In genomic region chr2:170258367-170258766, GRCm38 (mm10) we compare ENCODE assay signal across 14 mouse cellular contexts.
DNase-seq lines count a peak whose midpoint lies in the region; ATAC-seq lines count a peak whose summit lies in the region.
"Had no signal": no experiment of that assay in that cellular context is flagged by ENCODE, and none has a peak within 500 bp of the region (broad histone marks: within the 10 kb centered on the region; RNA-seq: fewer than 3 reads in every experiment).

No protein-coding gene starts in this region.

- no peaks in the 10 kb centered on the region for H3K27me3 ChIP-seq in kidney, embryonic 14.5 days (ENCODE audit: control insufficient read depth, insufficient read depth, low read length)
- H3K27me3 ChIP-seq in kidney, embryonic 15.5 days: no peaks in the 10 kb centered on the region
- H3K27me3 ChIP-seq in forebrain, embryonic 16.5 days (replicated peaks; ENCODE audit: control insufficient read depth, insufficient read depth, low read length): no peaks in the 10 kb centered on the region
- H3K27me3 ChIP-seq: heart, embryonic 13.5 days; liver, embryonic 15.5 days had no signal

- WGBS in kidney, embryonic 14.5 days: 68% methylated on average over 13 of the region's 13 CpGs
- 61% methylated on average over 12 of the region's 13 CpGs for WGBS in kidney, embryonic 15.5 days
- 79% methylated on average over 12 of the region's 13 CpGs for WGBS in forebrain, embryonic 16.5 days

- H3K27ac ChIP-seq in kidney, embryonic 14.5 days (ENCODE audit: low read depth, low read length): no peak overlapping the region
- H3K27ac ChIP-seq in kidney, embryonic 15.5 days: peak overlapping the region; percentile 22; the same call in 1 of the 2 replicates
- H3K27ac ChIP-seq in forebrain, embryonic 16.5 days (ENCODE audit: low read length): no peak overlapping the region
- H3K27ac ChIP-seq: heart, embryonic 13.5 days; left cerebral cortex, adult 2 months; liver, embryonic 15.5 days had no signal

- no peak overlapping the region for H3K4me3 ChIP-seq in kidney, embryonic 14.5 days (ENCODE audit: low read length)
- H3K4me3 ChIP-seq in kidney, embryonic 15.5 days (replicated peaks): no peak overlapping the region
- no peak overlapping the region for H3K4me3 ChIP-seq in forebrain, embryonic 16.5 days (replicated peaks; ENCODE audit: low read length)
- H3K4me3 ChIP-seq: heart, embryonic 13.5 days; left cerebral cortex, adult 2 months; liver, embryonic 15.5 days had no signal

- H3K9ac ChIP-seq in kidney, embryonic 14.5 days (ENCODE audit: low read depth, low read length): no peak overlapping the region
- H3K9ac ChIP-seq in kidney, embryonic 15.5 days: no peak overlapping the region
- no peak overlapping the region for H3K9ac ChIP-seq in forebrain, embryonic 16.5 days (replicated peaks; ENCODE audit: low read depth, low read length)
- H3K9ac ChIP-seq: heart, embryonic 13.5 days; liver, embryonic 15.5 days had no signal

- no peaks in the 10 kb centered on the region for H3K36me3 ChIP-seq in kidney, embryonic 14.5 days (ENCODE audit: control insufficient read depth, insufficient read depth, low read length)
- no peaks in the 10 kb centered on the region for H3K36me3 ChIP-seq in kidney, embryonic 15.5 days
- H3K36me3 ChIP-seq in forebrain, embryonic 16.5 days (ENCODE audit: control insufficient read depth, insufficient read depth): no peaks in the 10 kb centered on the region
- H3K36me3 ChIP-seq: G1E; heart, embryonic 13.5 days; liver, embryonic 15.5 days had no signal

- H3K4me2 ChIP-seq in kidney, embryonic 14.5 days (replicated peaks; ENCODE audit: low read depth, low read length): no peak overlapping the region
- H3K4me2 ChIP-seq in kidney, embryonic 15.5 days: 0 out of 2 replicates have a peak overlapping the region, but pooled peaks have one; percentile 6
- no peak overlapping the region for H3K4me2 ChIP-seq in forebrain, embryonic 16.5 days (ENCODE audit: low read length)
- H3K4me2 ChIP-seq: heart, embryonic 13.5 days; liver, embryonic 15.5 days had no signal

- 0 out of 2 replicates have a peak, but pooled peaks have one; percentile 34 for ATAC-seq in kidney, embryonic 14.5 days (ENCODE audit: low FRiP score, low TSS enrichment)
- 0 out of 2 replicates have a peak, but pooled peaks have one; percentile 3 for ATAC-seq in granulocyte monocyte progenitor cell, adult 5-6 weeks (replicated peaks; ENCODE audit: poor library complexity, severe bottlenecking)
- ATAC-seq in kidney, embryonic 15.5 days (replicated peaks; ENCODE audit: low FRiP score): peak; percentile 20; the same call in 1 of the 2 replicates
- no peak for ATAC-seq in forebrain, embryonic 16.5 days
- ATAC-seq: forebrain, embryonic 14.5 days; intestine, embryonic 16.5 days; midbrain, embryonic 16.5 days had no signal

- DNase-seq in kidney, adult 9 months: no peak
- DNase-seq in lung, postnatal 36 days: peak; percentile 35
- DNase-seq in thymus, postnatal 36 days: no peak

- H3K4me1 ChIP-seq in kidney, embryonic 14.5 days (ENCODE audit: control insufficient read depth, insufficient read depth, low read length): 0 out of 2 replicates have a peak, but pooled peaks cover 3% of the 10 kb centered on the region
- peaks cover 6% of the 10 kb centered on the region; the same call in 1 of the 2 replicates for H3K4me1 ChIP-seq in kidney, embryonic 15.5 days
- H3K4me1 ChIP-seq in forebrain, embryonic 16.5 days (replicated peaks; ENCODE audit: control insufficient read depth, insufficient read depth, low read length): no peaks in the 10 kb centered on the region

- H3K9me3 ChIP-seq in kidney, embryonic 14.5 days (ENCODE audit: control insufficient read depth, low read length): no peaks in the 10 kb centered on the region
- no peaks in the 10 kb centered on the region for H3K9me3 ChIP-seq in kidney, embryonic 15.5 days (replicated peaks)
- no peaks in the 10 kb centered on the region for H3K9me3 ChIP-seq in forebrain, embryonic 16.5 days (ENCODE audit: control insufficient read depth, low read length)
- H3K9me3 ChIP-seq: heart, embryonic 13.5 days; liver, embryonic 15.5 days had no signal
